Mouse (Mus musculus): ENCODE data around the gene Wdr3. TPM values are rescaled to one million over a fixed set of nuclear protein-coding genes. Genes with fewer than 3 reads are reported as not detected.

The Wdr3 gene
- polyA plus RNA-seq, 1 experiment: 33.4 TPM

GRCm38 (mm10) chr3:100160682-100161445, 1.3 kb downstream of the Wdr3 start:
- DNase-seq (ENCODE audit: low read depth): no peak

DNA sequence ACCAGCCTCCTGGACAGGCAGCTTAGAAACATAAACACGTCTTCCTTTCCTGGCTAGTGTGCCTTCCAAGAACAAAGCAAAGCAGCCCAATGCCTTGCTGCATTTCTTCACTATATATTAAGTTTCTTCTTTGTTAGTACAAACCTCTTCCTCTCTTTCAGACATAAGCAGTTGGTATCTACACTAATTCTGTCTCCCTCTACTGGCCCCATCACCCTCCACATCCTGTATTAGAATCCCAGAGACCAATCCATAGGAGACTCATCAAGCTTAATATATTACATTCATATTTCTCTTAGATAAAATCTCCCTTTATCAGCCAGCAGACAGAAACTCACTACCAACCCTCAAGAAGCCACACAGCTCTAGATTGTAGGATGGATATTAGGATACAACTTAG, 39.8 kb downstream of the Wdr3 start:
- DNase-seq (ENCODE audit: low read depth): no peak
- TF ChIP-seq POLR2A (IDR thresholded peaks at IDR 0.05; ENCODE audit: borderline replicate concordance, extremely low read depth, insufficient read depth, insufficient read length, poor library complexity, severe bottlenecking): no peak
- TF ChIP-seq CTCF (IDR thresholded peaks at IDR 0.05; ENCODE audit: borderline replicate concordance, extremely low read depth, insufficient read depth, insufficient read length): no peak

More at GRCm38 (mm10) chr3:100160682-100161445, 1.3 kb downstream of the Wdr3 start:
- TF ChIP-seq POLR2A (IDR thresholded peaks at IDR 0.05; ENCODE audit: borderline replicate concordance, extremely low read depth, insufficient read depth, insufficient read length, poor library complexity, severe bottlenecking): no peak
- TF ChIP-seq CTCF (IDR thresholded peaks at IDR 0.05; ENCODE audit: borderline replicate concordance, extremely low read depth, insufficient read depth, insufficient read length): no peak

GRCm38 (mm10) chr3:100121961-100122360, 40.2 kb downstream of the Wdr3 start:
- DNase-seq (ENCODE audit: low read depth): no peak
- no peak for TF ChIP-seq CTCF (IDR thresholded peaks at IDR 0.05; ENCODE audit: borderline replicate concordance, extremely low read depth, insufficient read depth, insufficient read length)
- no peak for TF ChIP-seq POLR2A (IDR thresholded peaks at IDR 0.05; ENCODE audit: borderline replicate concordance, extremely low read depth, insufficient read depth, insufficient read length, poor library complexity, severe bottlenecking)

- no peak for TF ChIP-seq POLR2A (IDR thresholded peaks at IDR 0.05; ENCODE audit: borderline replicate concordance, extremely low read depth, insufficient read depth, insufficient read length, poor library complexity, severe bottlenecking)
Observed at GRCm38 (mm10) chr3:100118681-100119080, 43.5 kb downstream of the Wdr3 start.

GRCm38 (mm10) chr3:100106736-100107135, 55.5 kb downstream of the Wdr3 start:
- TF ChIP-seq POLR2A (IDR thresholded peaks at IDR 0.05; ENCODE audit: borderline replicate concordance, extremely low read depth, insufficient read depth, insufficient read length, poor library complexity, severe bottlenecking): no peak
- no peak for TF ChIP-seq CTCF (IDR thresholded peaks at IDR 0.05; ENCODE audit: borderline replicate concordance, extremely low read depth, insufficient read depth, insufficient read length)
- peak; percentile 24 for DNase-seq (ENCODE audit: low read depth)

More at GRCm38 (mm10) chr3:100118681-100119080, 43.5 kb downstream of the Wdr3 start:
- DNase-seq (ENCODE audit: low read depth): no peak

GRCm38 (mm10) chr3:100102386-100103092, 59.7 kb downstream of the Wdr3 start:
- TF ChIP-seq CTCF (IDR thresholded peaks at IDR 0.05; ENCODE audit: borderline replicate concordance, extremely low read depth, insufficient read depth, insufficient read length) (no peak), POLR2A (IDR thresholded peaks at IDR 0.05; ENCODE audit: borderline replicate concordance, extremely low read depth, insufficient read depth, insufficient read length, poor library complexity, severe bottlenecking) (no peak)
- peak; percentile 42 for DNase-seq (ENCODE audit: low read depth)

Other genes starting within 250 kb of the Wdr3 start
- 27.7 and 28.4 TPM in 2 replicates for gene Gdap2, start within 50 bp of the Wdr3 start, polyA plus RNA-seq (2012; rRNA removed)